ENCODE assay signal across 19 mouse cellular contexts in genomic region chr13:52205951-52206350, GRCm38 (mm10).
"Had no signal": no experiment of that assay in that cellular context is flagged by ENCODE, and none has a peak within 500 bp of the region (broad histone marks: within the 10 kb centered on the region; RNA-seq: fewer than 3 reads in every experiment).

No protein-coding gene starts in this region.

- DNase-seq: kidney, postnatal 25 days; layer of hippocampus, adult 9-11 months; left cerebral cortex, postnatal 4 days; liver, postnatal 0 days; lung, embryonic 14.5 days; midbrain, embryonic 14.5 days; thymus, adult 2 months; thymus, postnatal 14 days; thymus, postnatal 4 days had no signal

- H3K9ac ChIP-seq: limb, embryonic 12.5 days; limb, embryonic 15.5 days; liver, embryonic 14.5 days; liver, postnatal 0 days; lung, embryonic 14.5 days had no signal

- H3K4me2 ChIP-seq: limb, embryonic 12.5 days; limb, embryonic 15.5 days; liver, embryonic 11.5 days; lung, embryonic 14.5 days; midbrain, embryonic 11.5 days had no signal

- ATAC-seq: liver, postnatal 0 days; lung, postnatal 0 days had no signal

- H3K27ac ChIP-seq: kidney, postnatal 0 days; layer of hippocampus, adult 2 months; limb, embryonic 12.5 days; limb, embryonic 15.5 days; liver, embryonic 14.5 days; macrophage; stomach, postnatal 0 days had no signal

- H3K4me3 ChIP-seq: layer of hippocampus, adult 2 months; limb, embryonic 12.5 days; limb, embryonic 15.5 days had no signal

- H3K27me3 ChIP-seq: limb, embryonic 12.5 days; limb, embryonic 15.5 days had no signal

- H3K4me1 ChIP-seq: limb, embryonic 15.5 days had no signal

- H3K36me3 ChIP-seq: limb, embryonic 12.5 days; limb, embryonic 15.5 days had no signal

- H3K9me3 ChIP-seq: limb, embryonic 12.5 days; limb, embryonic 15.5 days had no signal
